Mouse (Mus musculus): ENCODE data around the gene Aes.

The Aes gene

GRCm38 (mm10) chr10:81544296-81545160 is 14.8 kb upstream of the Aes start:
- DNase-seq (ENCODE audit: low read depth, low spot score) = no peak

- DNase-seq (ENCODE audit: low read depth, low spot score) = peak; percentile 94
Observed at GRCm38 (mm10) chr10:81545161-81545747, 14.0 kb upstream of the Aes start, which contains the start of gene Gna11. Gna11 (minus strand) TSS chr10:81545190.

GRCm38 (mm10) chr10:81546332-81546731 is 13.0 kb upstream of the Aes start:
- no peak for DNase-seq (ENCODE audit: low read depth, low spot score)

- DNase-seq (ENCODE audit: low read depth, low spot score) = no peak
Observed at GRCm38 (mm10) chr10:81546788-81547571, 12.3 kb upstream of the Aes start.

- DNase-seq (ENCODE audit: low read depth, low spot score) = no peak
Observed at GRCm38 (mm10) chr10:81548944-81549343, 10.3 kb upstream of the Aes start.

- peak; percentile 79 for DNase-seq (ENCODE audit: low read depth, low spot score)
Observed at GRCm38 (mm10) chr10:81550257-81550656, 9.0 kb upstream of the Aes start.

- DNase-seq (ENCODE audit: low read depth, low spot score) = peak; percentile 90
Observed at GRCm38 (mm10) chr10:81551597-81552102, 7.6 kb upstream of the Aes start.

- peak; percentile 49 for DNase-seq (ENCODE audit: low read depth, low spot score)
Observed at GRCm38 (mm10) chr10:81553232-81553631, 6.1 kb upstream of the Aes start.

GRCm38 (mm10) chr10:81553807-81554755 is 5.2 kb upstream of the Aes start:
- no peak for DNase-seq (ENCODE audit: low read depth, low spot score)

- no peak for DNase-seq (ENCODE audit: low read depth, low spot score)
Observed at GRCm38 (mm10) chr10:81556282-81556681, 3.0 kb upstream of the Aes start.

GRCm38 (mm10) chr10:81557491-81557890 is 1.8 kb upstream of the Aes start:
- no peak for DNase-seq (ENCODE audit: low read depth, low spot score)

- no peak for DNase-seq (ENCODE audit: low read depth, low spot score)
Observed at GRCm38 (mm10) chr10:81559627-81560539, 595 bp downstream of the Aes start.

GRCm38 (mm10) chr10:81560719-81561459 is 1.6 kb downstream of the Aes start:
- DNase-seq (ENCODE audit: low read depth, low spot score) = no peak

GRCm38 (mm10) chr10:81562411-81562810 is 3.1 kb downstream of the Aes start:
- no peak for DNase-seq (ENCODE audit: low read depth, low spot score)

GRCm38 (mm10) chr10:81563481-81563880 is 4.2 kb downstream of the Aes start:
- peak; percentile 94 for DNase-seq (ENCODE audit: low read depth, low spot score)

- DNase-seq (ENCODE audit: low read depth, low spot score) = peak; percentile 67
Observed at GRCm38 (mm10) chr10:81564216-81564615, 4.9 kb downstream of the Aes start.

GRCm38 (mm10) chr10:81564734-81565133 is 5.4 kb downstream of the Aes start:
- peak; percentile 46 for DNase-seq (ENCODE audit: low read depth, low spot score)

- DNase-seq (ENCODE audit: low read depth, low spot score) = no peak
Observed at GRCm38 (mm10) chr10:81565257-81566228, 6.3 kb downstream of the Aes start.
